Mouse (Mus musculus) liver, adult 2 months (tissue): ENCODE measurements at regions not wholly inside any gene's neighbourhood (a gene's known extent, or its start where the extent isn't known, plus 50 kb on each side); places are given as distances from the start of the nearest gene placed in this dataset.
A peak's percentile ranks its signal among the peaks of the same experiment; 100 is the strongest.

ENCODE experiments used
- DNase-seq: peaks from one replicate; pipeline ENCODE4 v3.0.0-alpha.2; 2011; ENCODE audit warnings: low read depth, low spot score; ENCODE audit errors: extremely low read depth
- H3K27ac ChIP-seq: fragments of 200-500 bp; replicated peaks from 2 replicates; pipeline ENCODE4 v1.5.1; 2012; ENCODE audit warnings: low read depth, mild to moderate bottlenecking, control low read depth, inconsistent platforms, low read length; ENCODE audit not compliant: insufficient read depth
- H3K27me3 ChIP-seq: fragments of 200-500 bp; 2 replicates; pipeline ENCODE4 v1.6.1; 2012; ENCODE audit warnings: mild to moderate bottlenecking, moderate library complexity, low read length, inconsistent platforms; ENCODE audit not compliant: control insufficient read depth, insufficient read depth
- H3K36me3 ChIP-seq: fragments of 200-500 bp; 2 replicates; pipeline ENCODE4 v1.6.1; 2012; ENCODE audit warnings: low read length, inconsistent platforms; ENCODE audit not compliant: control insufficient read depth, insufficient read depth
- H3K4me1 ChIP-seq: fragments of 200-500 bp; 2 replicates; pipeline ENCODE4 v1.6.1; 2011; ENCODE audit warnings: low read length; ENCODE audit not compliant: control insufficient read depth, insufficient read depth
- H3K4me3 ChIP-seq: fragments of 200-500 bp; 2 replicates; pipeline ENCODE4 v1.5.1; 2011; ENCODE audit warnings: low read depth, mild to moderate bottlenecking, control low read depth, low read length, moderate library complexity; ENCODE audit not compliant: insufficient read depth
- H3K79me2 ChIP-seq: fragments of 200-500 bp; 2 replicates; pipeline ENCODE4 v1.6.1; 2012; ENCODE audit warnings: inconsistent platforms, mild to moderate bottlenecking, low read length, moderate library complexity; ENCODE audit not compliant: control insufficient read depth, insufficient read depth
- H3K9ac ChIP-seq: fragments of 200-500 bp; 2 replicates; pipeline ENCODE4 v1.6.1; 2012; ENCODE audit warnings: low read depth, mild to moderate bottlenecking, control low read depth, inconsistent platforms, low read length
- CTCF ChIP-seq: fragments of 200-500 bp; IDR thresholded peaks from 2 replicates; pipeline ENCODE4 v1.5.1; 2011; ENCODE audit warnings: low read depth, low read length, control low read depth
- POLR2A ChIP-seq: fragments of 200-500 bp; IDR thresholded peaks from 2 replicates; pipeline ENCODE4 v1.6.1; 2011; ENCODE audit warnings: low read length, control low read depth; ENCODE audit not compliant: insufficient read depth; ENCODE audit errors: extremely low read depth
- WGBS: fragments of 180-500 bp; shearing (Covaris S2); methylation state at CpG from one replicate; pipeline ENCODE4 v1.1.7; 2018; 5-methylcytosine and 5-hydroxymethylcytosine counted together

DNA sequence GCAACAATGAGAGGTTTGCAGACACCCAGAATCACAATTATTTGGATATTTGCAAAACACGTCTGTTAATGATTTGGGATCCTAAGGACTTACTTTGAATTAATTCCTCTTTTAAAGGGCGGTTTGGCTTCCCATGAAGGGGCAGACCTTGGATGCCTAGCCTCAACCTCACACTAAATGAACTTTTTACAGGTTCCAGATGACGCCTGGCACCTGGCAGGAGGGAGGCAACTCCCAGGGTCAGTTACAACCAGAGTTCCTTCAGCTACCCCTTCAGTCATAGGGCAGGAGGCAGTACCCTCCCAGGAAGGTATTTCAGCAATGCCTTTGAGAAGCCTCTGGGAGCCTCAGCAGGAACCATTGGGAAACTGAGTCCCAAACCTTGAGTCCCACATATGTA is 57.9 kb upstream of the Stx18 start:
- WGBS: 82% methylated on average over 3 of the region's 3 CpGs
- no peak overlapping the region for H3K9ac ChIP-seq
- H3K4me3 ChIP-seq: no peak overlapping the region
- no peaks in the 10 kb centered on the region for H3K79me2 ChIP-seq
- H3K27ac ChIP-seq: no peak overlapping the region
- TF ChIP-seq CTCF (no peak), POLR2A (no peak)
- H3K27me3 ChIP-seq: no peaks in the 10 kb centered on the region; the same call in 1 of the 2 replicates
- H3K36me3 ChIP-seq: no peaks in the 10 kb centered on the region
- no peak for DNase-seq
- no peaks in the 10 kb centered on the region for H3K4me1 ChIP-seq

DNA sequence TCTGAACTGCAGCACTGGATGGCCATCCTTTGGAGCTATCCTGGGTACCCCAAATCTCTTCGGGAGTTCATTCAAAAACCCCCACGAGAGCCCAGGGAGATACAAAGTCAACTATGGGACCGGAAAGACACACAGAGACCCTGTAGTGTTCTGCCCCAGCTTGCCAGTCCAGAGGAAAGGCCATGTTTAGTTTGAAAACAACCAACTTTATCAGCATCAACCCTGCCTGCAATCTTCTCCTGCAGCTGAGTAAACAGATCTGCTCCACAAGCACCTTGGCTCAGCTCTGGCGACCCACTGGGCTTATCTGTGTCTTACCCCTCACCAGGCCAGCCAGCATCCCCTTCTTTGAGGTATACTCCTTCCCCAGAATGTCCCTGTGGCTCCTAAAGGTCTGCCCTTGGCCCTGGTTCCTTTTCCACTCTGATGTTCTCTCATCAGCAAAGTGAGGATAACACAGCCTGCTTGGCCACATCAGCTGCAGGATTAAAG is 61.6 kb upstream of the Stx18 start:
- no peak for DNase-seq
- TF ChIP-seq POLR2A (no peak), CTCF (no peak)
- Histone ChIP-seq H3K4me3 (no peak overlapping the region), H3K36me3 (no peaks in the 10 kb centered on the region), H3K27ac (no peak overlapping the region), H3K27me3 (no peaks in the 10 kb centered on the region; the same call in 1 of the 2 replicates), H3K4me1 (no peaks in the 10 kb centered on the region), H3K79me2 (no peaks in the 10 kb centered on the region), H3K9ac (no peak overlapping the region)
- 9% methylated on average over 4 of the region's 4 CpGs for whole genome bisulfite sequencing

DNA sequence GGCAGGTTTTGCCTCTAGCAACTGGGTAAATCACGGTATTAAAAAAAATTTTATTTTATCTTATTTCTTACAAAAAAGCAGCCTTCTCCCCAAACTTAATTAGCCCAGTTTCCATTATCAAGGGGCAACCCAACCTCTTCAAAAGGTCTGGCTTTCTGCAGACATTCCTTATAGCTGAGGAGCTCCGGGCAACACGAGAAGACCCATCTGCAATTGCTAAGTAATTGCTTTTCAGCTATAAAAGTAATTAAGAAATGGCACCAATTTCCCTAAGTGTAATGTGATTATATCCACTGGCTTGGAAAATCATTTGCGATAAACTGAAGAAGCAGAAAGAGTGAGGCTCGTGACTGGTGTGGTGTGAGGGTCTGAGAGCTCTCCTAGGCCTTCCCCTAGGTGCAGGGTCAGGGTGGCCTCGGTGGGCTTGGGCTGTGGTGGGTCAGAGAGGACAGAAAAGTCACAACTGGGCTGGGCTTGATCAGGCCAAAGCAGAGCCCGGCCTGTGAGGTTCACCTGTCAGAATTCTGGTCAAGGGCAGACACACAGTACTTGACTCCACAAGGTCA is 65.5 kb upstream of the Stx18 start:
- Histone ChIP-seq H3K27me3 (peaks cover 2% of the 10 kb centered on the region; the same call in 1 of the 2 replicates), H3K27ac (no peak overlapping the region), H3K4me1 (no peaks in the 10 kb centered on the region), H3K79me2 (no peaks in the 10 kb centered on the region), H3K9ac (no peak overlapping the region), H3K36me3 (no peaks in the 10 kb centered on the region), H3K4me3 (no peak overlapping the region)
- no peak for TF ChIP-seq CTCF
- TF ChIP-seq POLR2A: no peak
- DNase-seq: no peak
- WGBS: 79% methylated on average over 7 of the region's 7 CpGs

DNA sequence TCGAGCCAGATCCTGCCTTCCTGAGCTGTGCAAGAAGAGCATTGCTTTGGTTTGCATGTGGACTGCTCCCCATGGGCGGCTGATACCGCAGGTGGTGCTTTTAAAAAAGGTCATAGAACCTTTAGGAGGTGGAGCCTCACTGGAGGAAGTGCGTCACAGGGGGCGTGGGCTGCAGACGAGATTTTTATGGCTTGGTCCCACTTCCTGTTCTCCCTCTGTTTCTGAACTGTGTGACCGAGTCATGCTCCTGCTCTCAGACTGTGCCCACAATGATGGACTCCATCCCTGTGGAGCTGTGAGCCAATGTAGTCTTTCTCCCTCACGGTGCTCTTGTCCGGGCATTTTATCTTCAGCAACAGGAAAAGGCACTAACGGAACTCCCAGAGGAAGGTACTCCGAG is 66.8 kb upstream of the Stx18 start:
- 52% methylated on average over 11 of the region's 11 CpGs for WGBS
- no peak overlapping the region for H3K9ac ChIP-seq
- TF ChIP-seq CTCF: no peak
- no peak for TF ChIP-seq POLR2A

DNA sequence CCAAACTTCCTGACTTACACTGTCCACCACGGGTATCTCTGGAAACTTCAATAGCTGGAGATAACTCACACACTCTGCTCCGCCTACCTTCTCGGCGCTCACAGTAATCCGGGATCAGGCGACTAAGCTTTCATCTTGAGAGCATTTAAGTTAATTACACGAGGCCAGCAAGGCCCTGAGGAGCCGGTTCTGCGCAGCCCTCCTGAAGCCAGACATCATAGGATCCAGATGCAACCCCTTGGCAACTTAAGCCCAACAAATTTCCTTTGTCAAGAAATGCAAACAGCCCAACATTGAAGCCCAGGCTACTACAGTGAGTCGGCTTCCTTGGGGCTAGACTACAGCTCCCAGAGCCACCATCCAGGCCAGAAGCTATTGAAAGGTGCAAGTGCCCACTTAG is 69.9 kb upstream of the Stx18 start:
- H3K4me3 ChIP-seq: no peak overlapping the region
- DNase-seq: no peak
- no peaks in the 10 kb centered on the region for H3K79me2 ChIP-seq
- H3K27me3 ChIP-seq: peaks cover 8% of the 10 kb centered on the region; the same call in 1 of the 2 replicates
- no peaks in the 10 kb centered on the region for H3K4me1 ChIP-seq
- H3K36me3 ChIP-seq: no peaks in the 10 kb centered on the region
- TF ChIP-seq POLR2A (no peak), CTCF (no peak)
- WGBS: 11% methylated on average over 10 of the region's 10 CpGs
- no peak overlapping the region for H3K27ac ChIP-seq
- no peak overlapping the region for H3K9ac ChIP-seq

More for the DNA sequence above, 66.8 kb upstream of the Stx18 start:
- no peaks in the 10 kb centered on the region for H3K36me3 ChIP-seq
- H3K4me1 ChIP-seq: no peaks in the 10 kb centered on the region
- H3K27ac ChIP-seq: no peak overlapping the region
- H3K27me3 ChIP-seq: peaks cover 6% of the 10 kb centered on the region; the same call in 1 of the 2 replicates
- peak; percentile 7 for DNase-seq
- H3K4me3 ChIP-seq: no peak overlapping the region
- no peaks in the 10 kb centered on the region for H3K79me2 ChIP-seq

DNA sequence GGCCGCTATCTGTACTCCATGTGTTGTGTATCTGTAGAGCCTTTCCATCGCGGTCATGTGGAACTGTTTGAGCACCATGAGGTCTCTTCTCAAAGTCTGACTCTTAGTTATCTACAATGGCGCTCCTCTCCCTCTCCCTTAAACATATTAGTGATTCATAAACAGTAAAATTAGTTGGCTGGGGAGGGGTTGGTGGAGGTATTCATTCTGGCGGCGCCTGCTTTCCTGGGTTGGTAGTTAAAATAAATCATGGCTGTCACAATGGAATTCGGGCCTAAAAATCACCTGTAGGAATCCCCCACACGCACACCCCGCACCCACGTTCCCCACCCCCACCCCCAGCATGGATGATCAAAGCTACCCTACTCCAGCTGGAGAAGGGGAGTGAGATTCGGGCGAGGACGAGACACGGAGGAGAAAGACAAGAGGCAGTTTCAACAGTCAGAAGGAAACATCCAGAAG is 70.6 kb upstream of the Stx18 start:
- TF ChIP-seq CTCF (no peak), POLR2A (no peak)
- no peaks in the 10 kb centered on the region for H3K4me1 ChIP-seq
- no peak overlapping the region for H3K4me3 ChIP-seq
- peaks cover 8% of the 10 kb centered on the region; the same call in 1 of the 2 replicates for H3K27me3 ChIP-seq
- H3K27ac ChIP-seq: no peak overlapping the region
- no peaks in the 10 kb centered on the region for H3K36me3 ChIP-seq
- no peak for DNase-seq
- WGBS: 10% methylated on average over 14 of the region's 14 CpGs
- H3K79me2 ChIP-seq: no peaks in the 10 kb centered on the region
- no peak overlapping the region for H3K9ac ChIP-seq
